Mouse (Mus musculus) ES-Bruce4 (cell line): ENCODE measurements around the gene Galc.

Source experiments
- CTCF ChIP-seq: IDR thresholded peaks from one replicate; pipeline ENCODE4 v1.8.1; 2011; ENCODE audit warnings: low read depth, low read length
- EP300 ChIP-seq: IDR thresholded peaks from 2 replicates; pipeline ENCODE4 v1.6.1; 2011; ENCODE audit warnings: low read depth, low read length; ENCODE audit not compliant: insufficient read depth
- POLR2A ChIP-seq: IDR thresholded peaks from one replicate; pipeline ENCODE4 v1.8.1; 2011; ENCODE audit warnings: low read length; ENCODE audit not compliant: insufficient read depth

GRCm38 (mm10) chr12:98176632-98177031 lies 82.6 kb downstream of the Galc start:
- TF ChIP-seq POLR2A (no peak), CTCF (no peak), EP300 (no peak)
